Mouse (Mus musculus) hematopoietic stem cell, adult 5-6 weeks (primary cell): ENCODE results near the gene Slc10a7. TPM values are rescaled to one million over a fixed set of nuclear protein-coding genes. Genes with fewer than 3 reads are reported as not detected.
"Not testable (repeated sequence)": the region's sequence is repeated elsewhere in the genome, so short reads cannot be mapped to it uniquely, and the experiment has no call there.

Source experiments
- ATAC-seq, 2 experiments: fragments of 125-278 bp in 1 of 2; replicated peaks in 1 of 2; 2 replicates each; pipeline ENCODE4 v1.8.0; 2016 to 2017; ENCODE audit warnings: inconsistent platforms in 2 of 2, mild to moderate bottlenecking in 2 of 2, moderate number of reproducible peaks in 2 of 2, low read depth in 1 of 2, moderate TSS enrichment in 1 of 2; ENCODE audit not compliant: low FRiP score in 2 of 2, poor library complexity in 2 of 2, severe bottlenecking in 2 of 2, insufficient read depth in 1 of 2, low TSS enrichment in 1 of 2
- total RNA-seq: library from RNA; stranded (forward); fragments of 172-1452, 232-1000 nt; gene quantifications from 2 replicates; pipeline ENCODE4 v1.2.3, GENCODE M21; 2017

Slc10a7 gene
- 16.4 and 17.7 TPM in 2 replicates for total RNA-seq

DNA sequence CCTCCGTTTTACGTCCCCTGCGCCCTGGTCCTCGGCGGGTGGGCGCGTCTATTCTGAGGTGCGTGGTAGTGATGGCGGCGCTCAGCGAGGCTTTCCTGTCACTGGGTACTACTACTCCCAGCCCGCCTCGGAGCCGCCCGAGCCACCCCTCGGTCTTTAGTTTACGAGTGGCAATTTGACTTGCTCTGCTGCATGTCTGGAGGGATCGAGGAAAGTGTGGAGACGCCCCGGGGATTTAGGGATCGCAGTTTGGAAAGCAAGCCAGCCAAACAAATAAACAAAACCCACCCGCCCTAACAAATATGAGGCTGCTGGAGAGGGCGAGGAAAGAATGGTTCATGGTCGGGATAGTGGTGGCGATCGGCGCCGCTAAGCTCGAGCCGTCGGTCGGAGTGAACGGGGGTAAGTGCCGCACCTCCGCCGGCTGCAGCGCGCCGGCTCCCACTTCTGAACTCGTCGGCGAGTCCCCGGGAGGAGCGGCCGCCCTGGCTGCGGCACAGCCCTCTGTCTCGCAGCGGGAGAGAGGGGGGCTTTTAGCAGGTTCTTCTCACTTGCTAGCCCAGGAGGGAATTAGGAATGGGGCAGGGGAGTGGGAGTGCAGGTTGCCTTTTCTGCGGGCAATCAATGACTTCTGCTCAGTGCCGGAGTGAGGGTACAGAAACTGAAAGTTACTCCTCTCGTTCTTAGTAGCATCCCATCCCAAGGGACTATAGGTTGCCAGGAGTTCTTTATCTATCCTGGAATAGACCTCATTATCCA is at the start of gene Slc10a7:
Gene Slc10a7 (plus strand): TSS at position 74 of the 759 bp plus-strand sequence.
- ATAC-seq, result peak; percentile 86 to 89

GRCm38 (mm10) chr8:78463941-78464340 is 45.2 kb upstream of the Slc10a7 start:
- no peak for ATAC-seq

DNA sequence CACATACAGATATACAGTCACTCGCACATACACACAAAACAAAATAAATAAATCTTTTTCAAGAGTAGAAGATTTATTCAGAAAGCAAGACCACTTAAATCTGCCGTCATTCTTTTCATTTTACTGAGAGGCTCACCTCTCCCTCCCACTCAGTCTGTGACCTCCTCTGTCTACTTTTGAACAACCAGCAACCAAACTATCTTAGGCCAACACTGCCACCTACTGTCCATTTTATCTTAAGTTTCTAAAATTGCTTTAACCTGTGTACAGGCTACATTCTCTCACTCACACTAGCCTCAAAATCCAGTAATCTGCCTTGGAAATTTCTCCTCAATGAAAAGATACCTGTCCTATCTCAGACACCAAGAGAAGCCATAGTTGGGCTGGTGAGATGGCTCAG is 41.3 kb upstream of the Slc10a7 start:
- ATAC-seq, result no peak

GRCm38 (mm10) chr8:78477051-78477829 is 31.9 kb upstream of the Slc10a7 start:
- no peak for ATAC-seq

DNA sequence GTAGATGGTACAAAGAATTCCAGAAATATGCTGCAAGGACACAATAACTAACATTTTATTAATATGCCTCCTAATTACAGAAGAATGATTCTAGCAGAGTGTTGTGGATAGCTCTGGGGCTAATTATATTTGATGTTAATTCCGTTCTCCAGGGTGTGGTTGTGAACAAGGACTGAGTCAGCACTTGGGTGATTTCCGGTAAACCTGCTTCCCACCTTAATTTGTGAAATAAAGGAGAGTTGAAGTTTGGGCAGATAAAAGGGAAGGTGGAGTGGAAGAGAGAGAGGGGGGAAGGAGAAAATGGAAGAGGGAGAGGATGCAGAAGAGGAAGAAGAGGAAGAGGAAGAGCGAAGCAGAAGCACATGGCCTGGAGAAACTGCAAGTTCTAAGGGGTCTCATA is 19.4 kb upstream of the Slc10a7 start:
- no peak for ATAC-seq

GRCm38 (mm10) chr8:78493031-78493430 is 16.1 kb upstream of the Slc10a7 start:
- no peak for ATAC-seq

GRCm38 (mm10) chr8:78496273-78496672 is 12.9 kb upstream of the Slc10a7 start:
- not testable (repeated sequence) for ATAC-seq

GRCm38 (mm10) chr8:78502706-78503105 is 6.4 kb upstream of the Slc10a7 start:
- no peak for ATAC-seq

DNA sequence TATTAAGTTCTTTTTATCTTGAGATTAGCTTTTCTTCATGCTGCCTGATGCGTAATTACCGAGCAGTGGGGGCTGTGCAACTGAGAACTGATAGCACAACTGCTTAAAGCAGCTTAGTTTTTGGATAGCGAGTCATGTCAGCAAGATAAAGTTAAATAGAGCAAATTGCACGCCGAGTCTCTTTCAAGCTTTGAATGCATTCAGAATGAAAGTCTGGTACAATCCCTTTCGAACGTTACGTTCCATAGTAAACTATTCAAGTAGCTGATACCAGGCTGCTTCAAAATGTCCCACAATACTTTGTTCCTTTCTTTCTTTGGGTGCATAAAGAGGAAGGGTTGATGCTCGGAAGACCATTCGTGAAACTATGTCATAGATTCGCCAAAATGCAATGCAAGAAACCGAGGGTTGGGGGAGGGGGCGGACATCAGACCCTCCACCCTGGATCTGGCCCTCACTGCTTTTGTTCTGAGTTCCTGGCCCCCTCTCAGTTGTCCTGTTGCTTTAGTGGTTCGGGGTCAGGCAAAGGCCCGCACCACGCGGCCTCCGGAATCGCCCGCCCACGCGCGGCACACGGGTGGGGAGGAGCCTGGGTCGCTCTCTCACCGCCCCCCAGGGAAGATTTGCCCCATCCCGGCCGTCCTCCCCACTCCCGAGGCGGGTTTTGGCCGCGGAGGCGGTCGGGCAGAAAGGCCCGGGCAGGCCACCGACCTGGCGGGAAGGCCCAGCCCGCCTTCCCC is 997 bp upstream of the Slc10a7 start:
- ATAC-seq, result peak in 1 of 2 experiments; percentile 16; a peak in 1 of 4 replicates

GRCm38 (mm10) chr8:78508719-78509272 is 350 bp upstream of the Slc10a7 start, which contains the start of gene Rbmxl1:
Gene Rbmxl1, minus strand, starts transcription at chr8:78508898.
- ATAC-seq, result peak; percentile 78 to 81

GRCm38 (mm10) chr8:78510094-78510493 is 948 bp downstream of the Slc10a7 start:
- ATAC-seq, result peak; percentile 12 to 34; a peak in 2 of 4 replicates

GRCm38 (mm10) chr8:78510926-78511325 is 1.8 kb downstream of the Slc10a7 start:
- no peak for ATAC-seq

- ATAC-seq, result no peak
Observed at GRCm38 (mm10) chr8:78513106-78513505, 4.0 kb downstream of the Slc10a7 start.

DNA sequence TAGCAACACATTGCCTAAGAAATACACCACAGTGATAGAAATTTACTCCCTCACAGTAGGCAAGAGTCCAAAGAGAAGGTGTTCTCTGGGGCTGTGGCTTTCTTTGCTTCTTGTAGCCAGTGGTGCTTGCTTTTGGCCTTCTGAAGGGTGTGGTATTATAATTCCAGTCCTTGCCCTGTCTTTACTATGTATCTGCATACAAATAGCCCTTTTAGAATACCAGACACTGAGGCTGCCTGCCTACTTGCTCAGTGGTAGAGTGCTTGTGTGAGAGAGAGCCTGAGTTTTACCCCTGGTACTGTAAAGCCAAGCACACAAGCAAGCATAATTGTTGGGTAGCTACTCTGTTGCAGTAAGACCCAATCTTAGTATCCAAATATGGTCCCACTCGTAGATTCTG is 5.6 kb downstream of the Slc10a7 start:
- no peak for ATAC-seq

DNA sequence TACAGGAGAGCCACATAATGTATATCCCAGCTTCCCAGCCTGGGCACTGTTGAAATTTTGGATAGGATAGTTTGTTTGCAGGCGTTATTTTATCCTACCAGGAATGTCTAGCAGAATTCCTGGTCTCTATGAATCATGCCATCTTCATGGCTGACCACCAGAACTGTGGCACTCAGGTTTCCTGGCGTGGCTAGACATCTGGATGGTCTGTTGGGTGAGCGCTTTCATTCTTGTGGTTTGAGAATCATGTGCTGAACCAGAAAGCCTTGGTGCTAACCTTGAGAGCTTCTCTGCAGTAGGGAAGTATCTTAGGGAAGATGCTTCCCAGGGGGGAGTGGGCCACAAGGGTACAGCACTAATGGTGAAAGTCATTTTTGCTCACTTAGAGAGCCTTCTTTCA is 6.0 kb downstream of the Slc10a7 start:
- no peak for ATAC-seq

DNA sequence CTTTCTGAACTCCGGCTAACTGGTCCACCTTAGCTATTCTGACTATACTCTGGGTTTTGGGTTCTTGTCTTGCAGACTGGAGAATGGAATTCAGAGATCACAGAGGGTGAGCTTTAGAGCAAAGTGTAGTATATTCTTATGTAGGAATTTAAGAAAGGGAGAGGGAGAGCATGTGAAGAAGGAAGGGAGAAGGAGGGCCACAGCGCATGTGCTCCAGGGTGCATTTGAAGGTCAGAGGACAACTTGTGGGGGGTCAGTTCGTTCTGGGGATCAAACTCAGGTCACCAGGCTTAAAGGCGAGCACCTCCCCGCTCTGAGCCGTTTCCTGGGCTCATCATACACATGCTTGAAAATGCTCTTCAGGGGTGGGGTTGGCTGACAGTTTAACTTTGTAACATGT is 24.8 kb downstream of the Slc10a7 start:
- ATAC-seq, result no peak

DNA sequence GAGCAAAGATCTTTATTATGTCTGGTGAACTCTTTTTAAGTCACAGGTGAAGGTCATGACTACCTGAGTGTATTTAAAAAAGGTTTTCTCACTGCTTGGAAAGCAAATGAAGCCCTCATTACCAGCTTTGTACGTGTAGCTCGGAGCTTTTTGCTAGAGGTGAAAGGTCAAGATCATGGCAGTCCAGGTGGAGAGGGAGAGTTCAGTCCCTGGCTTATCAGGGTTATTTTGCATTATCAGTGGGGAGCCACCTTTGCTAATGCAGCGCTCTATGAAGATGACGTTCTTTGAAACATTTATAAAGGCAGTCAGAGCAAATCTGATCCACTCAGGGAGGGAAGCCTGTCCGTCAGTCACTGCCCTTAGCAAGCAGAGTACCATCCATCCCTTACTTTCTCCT is 27.6 kb downstream of the Slc10a7 start:
- ATAC-seq, result no peak

GRCm38 (mm10) chr8:78537795-78538194 is 28.6 kb downstream of the Slc10a7 start:
- ATAC-seq, result no peak
